Mouse (Mus musculus): ENCODE measurements around the gene Irf9. TPM values are rescaled to one million over a fixed set of nuclear protein-coding genes. Genes with fewer than 3 reads are reported as not detected.

Gene Irf9
- total and polyA plus RNA-seq, 3 experiments = 9.2 to 12.8 (median 9.6) TPM

GRCm38 (mm10) chr14:55617822-55618221 is 14.5 kb downstream of the Irf9 start, which contains the start of gene Rec8:
TSS of gene Rec8 (plus strand) at chr14:55618037.
- no peak within 1 kb of the TSS for H3K4me3 ChIP-seq (replicated peaks in 1 of 3; ENCODE audit: low read depth in 2 of 3, low read length in 2 of 3, poor library complexity in 1 of 3)
- TF ChIP-seq JUN (IDR thresholded peaks at IDR 0.05; ENCODE audit: insufficient read depth, low read depth, low read length) = no peak
- no peak for TF ChIP-seq MXI1 (IDR thresholded peaks at IDR 0.05; ENCODE audit: low read depth, low read length)
- TF ChIP-seq PAX5 (IDR thresholded peaks at IDR 0.05; ENCODE audit: low read length) = no peak
- no peak for TF ChIP-seq CHD1 (IDR thresholded peaks at IDR 0.05; ENCODE audit: low read depth, low read length)
- TF ChIP-seq USF2 (conservative IDR thresholded peaks at IDR 0.05; ENCODE audit: low read depth, low read length) = no peak
- TF ChIP-seq NRF1 (IDR thresholded peaks at IDR 0.05; ENCODE audit: low read depth, low read length) = no peak
- no peak for TF ChIP-seq IRF4 (IDR thresholded peaks at IDR 0.05; ENCODE audit: low read depth, low read length)
- TF ChIP-seq KAT2A (IDR thresholded peaks at IDR 0.05; ENCODE audit: insufficient replicate concordance, low read length) = no peak
- TF ChIP-seq USF1 (IDR thresholded peaks at IDR 0.05; ENCODE audit: low read depth, low read length) = no peak
- no peak for TF ChIP-seq MAZ (IDR thresholded peaks at IDR 0.05; ENCODE audit: low read depth, low read length)
- no peak for TF ChIP-seq EP300 (IDR thresholded peaks at IDR 0.05; ENCODE audit: low read length)
- no peak for TF ChIP-seq RCOR1 (conservative IDR thresholded peaks at IDR 0.05; ENCODE audit: low read depth, low read length)
- no peak for TF ChIP-seq MYC (IDR thresholded peaks at IDR 0.05; ENCODE audit: low read depth, low read length)
- TF ChIP-seq POLR2A (IDR thresholded peaks at IDR 0.05; ENCODE audit: low read depth, low read length) = no peak
- TF ChIP-seq POLR2AphosphoS2 (IDR thresholded peaks at IDR 0.05; ENCODE audit: low read depth, low read length) = no peak
- H3K4me2 ChIP-seq (ENCODE audit: insufficient read depth, low read depth, poor library complexity, severe bottlenecking) = no peak within 1 kb of the TSS
- no peaks in the 10 kb centered on the region for H3K4me1 ChIP-seq (ENCODE audit: control insufficient read depth in 1 of 2, insufficient read depth in 2 of 2)
- no peaks in the 10 kb centered on the region for H3K9me3 ChIP-seq (replicated peaks; ENCODE audit: low read length)
- no peak within 1 kb of the TSS for H3K9ac ChIP-seq (ENCODE audit: insufficient read depth, low read depth)
- in situ Hi-C loops (cut with MboI; ENCODE audit: low pct_ligation_motif_present, low pct_unique_long_range_greater_than_20kb, low sequenced_read_pairs) = no loop called here
- H3K27me3 ChIP-seq (replicated peaks) = no peaks in the 10 kb centered on the region
- H3K27ac ChIP-seq (ENCODE audit: insufficient read depth, low read depth) = no peak within 1 kb of the TSS
- peaks cover 0 to 9% of the 10 kb centered on the region in 2 experiments for H3K36me3 ChIP-seq (replicated peaks in 1 of 2; ENCODE audit: control insufficient read depth in 1 of 2, insufficient read depth in 1 of 2, low read length in 1 of 2)
- H3K79me2 ChIP-seq (replicated peaks; ENCODE audit: control insufficient read depth, extremely low read depth, insufficient read depth, poor library complexity, severe bottlenecking) = no peaks in the 10 kb centered on the region
- dilution Hi-C loops (cut with MboI; ENCODE audit: extremely low pct_ligation_motif_present, extremely low pct_unique_long_range_greater_than_20kb, low sequenced_read_pairs) = no loop called here
- DNase-seq (ENCODE audit: extremely low read depth) = no peak

- DNase-seq (ENCODE audit: extremely low read depth) = no peak
- H3K4me2 ChIP-seq (ENCODE audit: insufficient read depth, low read depth, poor library complexity, severe bottlenecking) = no peak overlapping the region
- dilution Hi-C loops (cut with MboI; ENCODE audit: extremely low pct_ligation_motif_present, extremely low pct_unique_long_range_greater_than_20kb, low sequenced_read_pairs) = no loop called here
Observed at GRCm38 (mm10) chr14:55618486-55619195, 15.3 kb downstream of the Irf9 start.

More at GRCm38 (mm10) chr14:55618486-55619195, 15.3 kb downstream of the Irf9 start:
- Histone ChIP-seq H3K36me3 (replicated peaks in 1 of 2; ENCODE audit: control insufficient read depth in 1 of 2, insufficient read depth in 1 of 2, low read length in 1 of 2) (peaks cover 0 to 17% of the 10 kb centered on the region in 2 experiments), H3K9ac (ENCODE audit: insufficient read depth, low read depth) (no peak overlapping the region), H3K27ac (ENCODE audit: insufficient read depth, low read depth) (no peak overlapping the region), H3K27me3 (replicated peaks) (no peaks in the 10 kb centered on the region), H3K79me2 (replicated peaks; ENCODE audit: control insufficient read depth, extremely low read depth, insufficient read depth, poor library complexity, severe bottlenecking) (no peaks in the 10 kb centered on the region), H3K4me1 (ENCODE audit: control insufficient read depth in 1 of 2, insufficient read depth in 2 of 2) (no peaks in the 10 kb centered on the region), H3K9me3 (replicated peaks; ENCODE audit: low read length) (no peaks in the 10 kb centered on the region), H3K4me3 (replicated peaks in 1 of 3; ENCODE audit: low read depth in 2 of 3, low read length in 2 of 3, poor library complexity in 1 of 3) (no peak overlapping the region)
- no peak for TF ChIP-seq ZNF384 (IDR thresholded peaks at IDR 0.05; ENCODE audit: low read depth, low read length)
- no peak for TF ChIP-seq CHD1 (IDR thresholded peaks at IDR 0.05; ENCODE audit: low read depth, low read length)
- in situ Hi-C loops (cut with MboI; ENCODE audit: low pct_ligation_motif_present, low pct_unique_long_range_greater_than_20kb, low sequenced_read_pairs) = no loop called here

Data from CH12.LX (cell line).